Mouse (Mus musculus) MEL (cell line): Measurements from ENCODE around the gene Gpr62.

Experiments used
- CHD1 ChIP-seq: IDR thresholded peaks from 2 replicates; pipeline ENCODE4 v1.6.1; 2012; ENCODE audit warnings: low read depth, mild to moderate bottlenecking, inconsistent platforms, low read length, improper control_type of control experiment
- KAT2A ChIP-seq: conservative IDR thresholded peaks from 2 replicates; pipeline ENCODE4 v1.6.1; 2012; ENCODE audit warnings: low read depth, low read length, improper control_type of control experiment, inconsistent platforms

DNA sequence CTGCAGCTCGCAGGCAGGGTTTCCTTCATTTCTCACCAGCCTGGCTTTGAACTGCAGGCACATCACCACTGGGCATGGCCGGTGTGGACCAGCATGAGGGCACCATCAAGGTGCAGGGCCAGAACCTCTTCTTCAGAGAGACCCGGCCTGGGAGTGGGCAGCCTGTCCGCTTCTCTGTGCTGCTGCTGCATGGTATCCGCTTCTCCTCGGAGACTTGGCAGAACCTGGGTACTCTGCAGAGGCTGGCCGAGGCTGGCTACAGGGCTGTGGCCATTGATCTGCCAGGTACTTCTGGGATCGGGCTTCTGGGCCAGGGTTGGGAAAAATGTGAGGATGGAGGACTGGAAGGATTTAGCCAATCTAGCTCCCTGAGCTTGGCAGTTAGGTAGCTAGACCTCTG, 15.8 kb downstream of the Gpr62 start:
- TF ChIP-seq CHD1, result no peak
- TF ChIP-seq KAT2A, result no peak
